Mouse (Mus musculus): ENCODE measurements around the gene Gm31371. TPM values are rescaled to one million over a fixed set of nuclear protein-coding genes. Genes with fewer than 3 reads are reported as not detected.

The Gm31371 gene
- polyA plus RNA-seq, 1 experiment from 2014 or later = not detected

Other genes with a start within 250 kb of the Gm31371 start
- not detected in 2 replicates for gene 4930467E23Rik, start 173.8 kb upstream of the Gm31371 start, polyA plus RNA-seq (2015; fragmentation: Nextera tagmentation; extraction: Ambion mirVana)